Mouse (Mus musculus): Measurements from ENCODE around the gene Ube2d3. TPM values are rescaled to one million over a fixed set of nuclear protein-coding genes. Genes with fewer than 3 reads are reported as not detected.

Gene Ube2d3
- polyA plus RNA-seq, 1 experiment from 2014 or later = 462 TPM

DNA sequence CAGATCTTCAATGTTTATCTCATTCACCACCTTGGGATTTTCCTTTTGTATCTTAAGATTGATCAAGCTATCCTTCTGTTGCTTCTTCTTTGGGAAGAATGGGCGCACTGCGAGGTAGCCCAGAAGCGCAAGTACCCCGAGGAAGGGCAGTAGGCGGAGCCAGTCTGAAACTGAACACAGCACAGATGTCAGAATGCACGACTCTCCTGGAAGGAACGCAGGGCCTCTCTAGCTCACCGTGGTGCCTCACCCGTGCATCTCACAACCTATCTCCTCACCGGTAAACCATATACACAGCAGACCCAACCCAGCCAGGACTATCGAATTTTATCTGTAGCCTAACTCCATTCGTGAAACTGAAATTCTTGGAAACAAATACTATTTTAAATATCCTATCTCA, 26.9 kb upstream of the Ube2d3 start:
- 89% methylated on average over 12 of the region's 12 CpGs for WGBS
- H3K9me3 ChIP-seq (replicated peaks) = no peaks in the 10 kb centered on the region
- H3K4me1 ChIP-seq = peaks cover 6% of the 10 kb centered on the region; the same call in 1 of the 2 replicates
- no peak for ATAC-seq (ENCODE audit: insufficient number of reproducible peaks, low FRiP score, low TSS enrichment, low read depth)
- no peak overlapping the region for H3K27ac ChIP-seq (replicated peaks)
- no peak overlapping the region for H3K4me2 ChIP-seq (replicated peaks)
- H3K36me3 ChIP-seq = peaks cover 7% of the 10 kb centered on the region
- H3K4me3 ChIP-seq (replicated peaks) = no peak overlapping the region
- no peaks in the 10 kb centered on the region for H3K27me3 ChIP-seq
- H3K9ac ChIP-seq = no peak overlapping the region

GRCm38 (mm10) chr3:135411824-135412223, 26.1 kb upstream of the Ube2d3 start:
- no peak overlapping the region for H3K9ac ChIP-seq
- 82% methylated on average over 9 of the region's 9 CpGs for WGBS

DNA sequence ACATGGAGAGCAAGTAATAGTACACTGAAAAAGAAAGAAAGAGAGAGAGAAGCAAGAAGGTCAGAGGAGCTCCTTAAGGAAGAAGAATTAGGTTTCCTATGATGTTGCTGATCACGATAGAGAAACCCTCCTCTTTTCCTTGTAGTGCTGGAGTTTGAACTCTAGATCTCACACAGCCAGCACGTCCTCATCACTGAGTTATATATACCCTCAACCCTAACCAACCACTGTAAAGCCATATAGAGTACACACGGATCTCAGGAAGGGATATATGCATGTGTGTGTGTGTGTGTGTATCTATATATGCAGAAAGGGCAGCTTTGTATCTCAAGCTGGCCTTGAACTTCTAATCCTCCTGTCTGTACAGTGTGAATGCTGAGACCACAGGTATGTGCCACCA, 20.7 kb upstream of the Ube2d3 start:
- ATAC-seq (ENCODE audit: insufficient number of reproducible peaks, low FRiP score, low TSS enrichment, low read depth) = no peak
- Histone ChIP-seq H3K9me3 (replicated peaks) (no peaks in the 10 kb centered on the region), H3K9ac (no peak overlapping the region), H3K4me2 (replicated peaks) (no peak overlapping the region), H3K27ac (replicated peaks) (no peak overlapping the region), H3K27me3 (no peaks in the 10 kb centered on the region), H3K36me3 (peaks cover 3% of the 10 kb centered on the region; the same call in 1 of the 2 replicates), H3K4me1 (peaks cover 12% of the 10 kb centered on the region), H3K4me3 (replicated peaks) (no peak overlapping the region)
- 74% methylated on average over 3 of the region's 3 CpGs for WGBS

More at GRCm38 (mm10) chr3:135411824-135412223, 26.1 kb upstream of the Ube2d3 start:
- Histone ChIP-seq H3K4me3 (replicated peaks) (no peak overlapping the region), H3K27me3 (no peaks in the 10 kb centered on the region), H3K4me1 (peaks cover 6% of the 10 kb centered on the region; the same call in 1 of the 2 replicates), H3K4me2 (replicated peaks) (no peak overlapping the region), H3K9me3 (replicated peaks) (no peaks in the 10 kb centered on the region), H3K27ac (replicated peaks) (no peak overlapping the region), H3K36me3 (peaks cover 8% of the 10 kb centered on the region)
- ATAC-seq (ENCODE audit: insufficient number of reproducible peaks, low FRiP score, low TSS enrichment, low read depth) = no peak

GRCm38 (mm10) chr3:135417799-135418198, 20.1 kb upstream of the Ube2d3 start:
- ATAC-seq (ENCODE audit: insufficient number of reproducible peaks, low FRiP score, low TSS enrichment, low read depth) = no peak
- H3K9ac ChIP-seq = no peak overlapping the region
- H3K4me1 ChIP-seq = peaks cover 15% of the 10 kb centered on the region
- 85% methylated on average over 3 of the region's 3 CpGs for WGBS
- H3K9me3 ChIP-seq (replicated peaks) = no peaks in the 10 kb centered on the region
- peaks cover 3% of the 10 kb centered on the region; the same call in 1 of the 2 replicates for H3K36me3 ChIP-seq
- H3K27me3 ChIP-seq = no peaks in the 10 kb centered on the region
- H3K27ac ChIP-seq (replicated peaks) = no peak overlapping the region
- no peak overlapping the region for H3K4me2 ChIP-seq (replicated peaks)
- no peak overlapping the region for H3K4me3 ChIP-seq (replicated peaks)

GRCm38 (mm10) chr3:135420542-135421309, 17.2 kb upstream of the Ube2d3 start:
- ATAC-seq (ENCODE audit: insufficient number of reproducible peaks, low FRiP score, low TSS enrichment, low read depth) = no peak
- Histone ChIP-seq H3K27ac (replicated peaks) (no peak overlapping the region), H3K4me1 (peaks cover 17% of the 10 kb centered on the region), H3K9me3 (replicated peaks) (no peaks in the 10 kb centered on the region), H3K36me3 (peaks cover 3% of the 10 kb centered on the region; the same call in 1 of the 2 replicates), H3K4me3 (replicated peaks) (no peak overlapping the region), H3K4me2 (replicated peaks) (no peak overlapping the region), H3K27me3 (no peaks in the 10 kb centered on the region), H3K9ac (no peak overlapping the region)
- 72% methylated on average over 9 of the region's 9 CpGs for WGBS

- no peak overlapping the region for H3K9ac ChIP-seq
Observed at GRCm38 (mm10) chr3:135421310-135421594, 16.7 kb upstream of the Ube2d3 start.

GRCm38 (mm10) chr3:135422232-135422855, 15.6 kb upstream of the Ube2d3 start:
- peak overlapping the region; percentile 82 for H3K4me3 ChIP-seq (replicated peaks)
- 19% methylated on average over 8 of the region's 8 CpGs for WGBS
- peaks cover 17% of the 10 kb centered on the region for H3K4me1 ChIP-seq
- H3K27ac ChIP-seq (replicated peaks) = peak overlapping the region; percentile 97
- peak overlapping the region; percentile 63 for H3K4me2 ChIP-seq (replicated peaks)
- H3K9me3 ChIP-seq (replicated peaks) = no peaks in the 10 kb centered on the region
- peak overlapping the region; percentile 82 for H3K9ac ChIP-seq
- no peaks in the 10 kb centered on the region for H3K27me3 ChIP-seq
- H3K36me3 ChIP-seq = no peaks in the 10 kb centered on the region
- ATAC-seq (ENCODE audit: insufficient number of reproducible peaks, low FRiP score, low TSS enrichment, low read depth) = no peak

More at GRCm38 (mm10) chr3:135421310-135421594, 16.7 kb upstream of the Ube2d3 start:
- Histone ChIP-seq H3K36me3 (peaks cover 1% of the 10 kb centered on the region; the same call in 1 of the 2 replicates), H3K27ac (replicated peaks) (no peak overlapping the region), H3K27me3 (no peaks in the 10 kb centered on the region), H3K4me2 (replicated peaks) (no peak overlapping the region), H3K9me3 (replicated peaks) (no peaks in the 10 kb centered on the region), H3K4me3 (replicated peaks) (no peak overlapping the region), H3K4me1 (peaks cover 17% of the 10 kb centered on the region)
- ATAC-seq (ENCODE audit: insufficient number of reproducible peaks, low FRiP score, low TSS enrichment, low read depth) = no peak

DNA sequence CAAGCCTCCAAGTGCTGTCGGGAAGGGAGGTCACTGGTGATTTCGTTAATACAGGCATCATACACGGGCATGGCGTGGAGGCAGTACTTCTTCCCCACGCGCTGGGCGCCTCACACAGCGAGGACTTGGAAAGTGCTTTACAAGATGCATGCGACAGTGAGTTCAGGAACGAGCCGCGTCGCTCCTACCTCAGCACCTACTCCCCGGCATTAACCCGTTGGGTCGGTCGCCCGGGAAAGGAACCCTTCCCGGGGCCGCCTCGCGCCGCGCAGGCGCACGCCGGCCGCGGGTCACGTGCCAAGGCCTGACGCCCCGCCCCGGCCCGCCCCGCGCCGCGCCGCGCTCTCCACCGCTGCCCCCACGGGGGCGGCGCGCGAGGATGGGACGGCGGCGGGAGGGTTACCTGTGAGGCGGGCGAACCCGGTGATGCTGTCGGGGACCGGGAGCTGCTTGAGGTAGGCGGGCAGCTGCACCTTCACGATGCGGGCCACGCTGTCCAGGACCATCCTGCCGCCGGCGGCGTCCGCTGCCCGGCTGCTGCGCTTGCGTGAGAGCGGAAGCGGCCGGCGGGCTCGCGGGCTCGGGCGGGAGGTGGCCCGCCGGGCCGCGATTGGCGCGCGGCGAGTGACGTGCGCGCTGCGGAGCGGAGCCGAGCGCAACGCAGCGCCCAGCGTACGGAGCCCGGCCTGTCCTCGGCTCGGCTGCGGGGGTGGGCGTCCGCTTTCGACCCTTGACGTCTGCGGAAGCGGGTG, 14.9 kb upstream of the Ube2d3 start:
- ATAC-seq (ENCODE audit: insufficient number of reproducible peaks, low FRiP score, low TSS enrichment, low read depth) = peak; percentile 98

DNA sequence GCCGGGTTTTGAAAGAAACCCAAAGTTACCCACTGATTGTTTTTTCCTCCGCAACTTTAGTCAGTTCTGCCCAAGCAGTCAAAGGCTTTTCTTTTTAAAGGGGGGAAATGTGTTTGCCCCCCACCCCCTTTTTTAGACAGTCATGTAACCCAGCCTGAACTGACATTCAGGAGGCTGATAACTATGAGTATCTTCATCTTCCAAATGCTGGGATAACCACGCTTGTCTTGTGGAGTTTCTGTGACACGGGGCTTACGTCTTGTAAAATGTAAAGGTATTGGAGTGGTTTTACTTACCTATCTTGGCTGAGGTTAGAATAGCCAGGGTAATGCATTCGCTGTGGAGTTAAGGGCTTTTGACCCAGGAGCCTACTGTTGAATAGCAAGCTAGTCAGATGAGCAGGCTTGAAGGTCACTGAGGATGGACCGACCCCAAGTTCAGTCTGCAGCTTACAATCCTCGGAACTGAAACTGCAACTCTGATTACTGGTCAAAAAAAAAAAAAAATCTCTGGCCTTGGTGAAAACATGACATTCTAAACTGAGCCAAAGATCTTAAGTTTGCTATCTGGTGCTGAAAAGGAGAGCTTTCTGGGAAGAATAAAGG, 14.2 kb upstream of the Ube2d3 start, which contains the start of gene Cisd2:
Gene Cisd2 (minus strand): TSS at position 318 of the 605 bp plus-strand sequence.
- no peaks in the 10 kb centered on the region for H3K36me3 ChIP-seq
- peaks cover 17% of the 10 kb centered on the region for H3K4me1 ChIP-seq
- H3K4me2 ChIP-seq (replicated peaks) = peak within 1 kb of the TSS; percentile 63
- peak within 1 kb of the TSS; percentile 82 for H3K9ac ChIP-seq
- ATAC-seq (ENCODE audit: insufficient number of reproducible peaks, low FRiP score, low TSS enrichment, low read depth) = no peak
- H3K27me3 ChIP-seq = no peaks in the 10 kb centered on the region
- peak within 1 kb of the TSS; percentile 97 for H3K27ac ChIP-seq (replicated peaks)
- H3K4me3 ChIP-seq (replicated peaks) = peak within 1 kb of the TSS; percentile 82
- WGBS = 3% methylated on average over 8 of the region's 8 CpGs
- H3K9me3 ChIP-seq (replicated peaks) = no peaks in the 10 kb centered on the region

More for the DNA sequence above, 14.9 kb upstream of the Ube2d3 start:
- Histone ChIP-seq H3K9me3 (replicated peaks) (no peaks in the 10 kb centered on the region), H3K27ac (replicated peaks) (peak overlapping the region; percentile 97), H3K4me2 (replicated peaks) (peak overlapping the region; percentile 63), H3K4me3 (replicated peaks) (peak overlapping the region; percentile 82), H3K27me3 (no peaks in the 10 kb centered on the region), H3K36me3 (no peaks in the 10 kb centered on the region), H3K9ac (peak overlapping the region; percentile 82), H3K4me1 (peaks cover 17% of the 10 kb centered on the region)
- WGBS = under 1% methylated on average over 92 of the region's 103 CpGs

- no peak for ATAC-seq (ENCODE audit: insufficient number of reproducible peaks, low FRiP score, low TSS enrichment, low read depth)
- Histone ChIP-seq H3K9ac (peak overlapping the region; percentile 58), H3K36me3 (no peaks in the 10 kb centered on the region), H3K4me1 (peaks cover 3% of the 10 kb centered on the region), H3K4me3 (replicated peaks) (peak overlapping the region; percentile 85), H3K4me2 (replicated peaks) (peak overlapping the region; percentile 54), H3K27me3 (no peaks in the 10 kb centered on the region), H3K27ac (replicated peaks) (peak overlapping the region; percentile 100), H3K9me3 (replicated peaks) (no peaks in the 10 kb centered on the region)
- 36% methylated on average over 14 of the region's 14 CpGs for WGBS
Observed at GRCm38 (mm10) chr3:135436901-135437616, 890 bp upstream of the Ube2d3 start.

Measured in embryonic facial prominence, embryonic 15.5 days (tissue).